Mouse (Mus musculus) kidney, adult 2 months (tissue): Measurements from ENCODE around the gene Atp8a1.
"Not testable (repeated sequence)": the region's sequence is repeated elsewhere in the genome, so short reads cannot be mapped to it uniquely, and the experiment has no call there.

Experiments
- CTCF ChIP-seq: fragments of 200-500 bp; conservative IDR thresholded peaks from 2 replicates; pipeline ENCODE4 v1.5.1; 2011; ENCODE audit warnings: low read depth, mild to moderate bottlenecking, control low read depth, low read length, moderate library complexity, mixed read lengths; ENCODE audit not compliant: insufficient read depth, insufficient read length
- POLR2A ChIP-seq: fragments of 200-500 bp; IDR thresholded peaks from one replicate; pipeline ENCODE4 v1.6.1; 2011; ENCODE audit warnings: low read depth, low read length, control low read depth

DNA sequence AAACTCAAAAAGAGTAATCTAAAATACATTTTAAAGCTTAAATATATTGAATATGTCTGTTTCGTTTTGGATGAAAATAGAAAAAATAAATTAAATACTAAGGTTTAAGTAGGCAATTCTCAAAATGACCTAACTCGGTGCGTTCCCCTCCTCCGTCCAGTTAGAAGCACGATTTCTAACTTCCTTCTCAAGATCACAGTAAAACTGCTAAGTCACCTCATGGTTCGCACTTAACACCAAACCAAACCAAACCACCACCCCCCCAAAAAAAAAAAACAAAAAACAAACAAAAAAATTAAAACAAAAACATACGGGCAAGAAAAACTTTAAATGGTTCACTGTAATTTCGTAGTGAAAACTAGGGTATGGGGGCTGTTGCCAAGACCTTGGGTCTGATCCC, 32.2 kb downstream of the Atp8a1 start:
- not testable (repeated sequence) for TF ChIP-seq CTCF, POLR2A
